Mouse (Mus musculus) embryonic facial prominence, embryonic 15.5 days (tissue): ENCODE data around the gene Clcn6. TPM values are rescaled to one million over a fixed set of nuclear protein-coding genes. Genes with fewer than 3 reads are reported as not detected.
A peak's percentile ranks its signal among the peaks of the same experiment; 100 is the strongest.

Experiments
- ATAC-seq: fragments of 200-750 bp; cut with Nextera tagmentation; 2 replicates; pipeline ENCODE4 v1.8.0; 2017; ENCODE audit warnings: low read depth, moderate TSS enrichment; ENCODE audit not compliant: insufficient number of reproducible peaks, low FRiP score, low TSS enrichment
- H3K27ac ChIP-seq: fragments of 300-500 bp; sonication (generic); replicated peaks from 2 replicates; pipeline ENCODE4 v1.5.1; 2015; ENCODE audit warnings: mild to moderate bottlenecking, inconsistent platforms
- H3K27me3 ChIP-seq: fragments of 300-500 bp; sonication (generic); 2 replicates; pipeline ENCODE4 v1.6.1; 2015; ENCODE audit warnings: inconsistent platforms
- H3K36me3 ChIP-seq: fragments of 300-500 bp; sonication (generic); 2 replicates; pipeline ENCODE4 v1.6.1; 2015; ENCODE audit warnings: mild to moderate bottlenecking, inconsistent platforms
- H3K4me1 ChIP-seq: fragments of 300-500 bp; sonication (generic); 2 replicates; pipeline ENCODE4 v1.6.1; 2015; ENCODE audit warnings: inconsistent platforms
- H3K4me2 ChIP-seq: fragments of 300-500 bp; sonication (generic); replicated peaks from 2 replicates; pipeline ENCODE4 v1.6.1; 2015; ENCODE audit warnings: mild to moderate bottlenecking, inconsistent platforms
- H3K4me3 ChIP-seq: fragments of 300-500 bp; sonication (generic); replicated peaks from 2 replicates; pipeline ENCODE4 v1.5.1; 2015; ENCODE audit warnings: mild to moderate bottlenecking, inconsistent platforms
- H3K9ac ChIP-seq: fragments of 300-500 bp; sonication (generic); 2 replicates; pipeline ENCODE4 v1.6.1; 2015; ENCODE audit warnings: inconsistent platforms
- H3K9me3 ChIP-seq: fragments of 300-500 bp; sonication (generic); replicated peaks from 2 replicates; pipeline ENCODE4 v1.6.1; 2016; ENCODE audit warnings: inconsistent platforms
- WGBS: fragments of 180-500 bp; shearing (Covaris S2); methylation state at CpG from one replicate; pipeline ENCODE4 v1.1.7; 2015; 5-methylcytosine and 5-hydroxymethylcytosine counted together
- polyA plus RNA-seq: library from polyadenylated mRNA; unstranded; fragments of >200 nt; fragmentation: Nextera tagmentation; extraction: Ambion mirVana; gene quantifications from 2 replicates; pipeline ENCODE4 v1.2.1, GENCODE M21; 2015

The Clcn6 gene
- polyA plus RNA-seq, 1 experiment from 2014 or later, result 7.6 TPM

GRCm38 (mm10) chr4:147969337-147969736, 69.3 kb downstream of the Clcn6 start:
- H3K36me3 ChIP-seq, result no peaks in the 10 kb centered on the region
- no peak overlapping the region for H3K4me3 ChIP-seq
- no peaks in the 10 kb centered on the region for H3K27me3 ChIP-seq
- H3K9me3 ChIP-seq, result no peaks in the 10 kb centered on the region
- H3K27ac ChIP-seq, result no peak overlapping the region
- H3K4me1 ChIP-seq, result no peaks in the 10 kb centered on the region
- H3K9ac ChIP-seq, result no peak overlapping the region
- no peak overlapping the region for H3K4me2 ChIP-seq
- 53% methylated on average over 9 of the region's 9 CpGs for WGBS
- no peak for ATAC-seq

- no peak overlapping the region for H3K4me2 ChIP-seq
- ATAC-seq, result no peak
- no peak overlapping the region for H3K27ac ChIP-seq
- no peaks in the 10 kb centered on the region for H3K9me3 ChIP-seq
- 74% methylated on average over 2 of the region's 2 CpGs for WGBS
- H3K36me3 ChIP-seq, result no peaks in the 10 kb centered on the region
- H3K27me3 ChIP-seq, result no peaks in the 10 kb centered on the region
- no peak overlapping the region for H3K4me3 ChIP-seq
- H3K4me1 ChIP-seq, result no peaks in the 10 kb centered on the region
- H3K9ac ChIP-seq, result no peak overlapping the region
Measured at GRCm38 (mm10) chr4:147968816-147969215, 69.8 kb downstream of the Clcn6 start.

- no peaks in the 10 kb centered on the region for H3K36me3 ChIP-seq
- H3K4me1 ChIP-seq, result no peaks in the 10 kb centered on the region
- WGBS, result 67% methylated on average over 7 of the region's 7 CpGs
- ATAC-seq, result 0 out of 2 replicates have a peak, but pooled peaks have one; percentile 37
- no peak overlapping the region for H3K9ac ChIP-seq
- H3K4me3 ChIP-seq, result no peak overlapping the region
- no peak overlapping the region for H3K4me2 ChIP-seq
- H3K9me3 ChIP-seq, result no peaks in the 10 kb centered on the region
- H3K27ac ChIP-seq, result no peak overlapping the region
- H3K27me3 ChIP-seq, result no peaks in the 10 kb centered on the region
Measured at GRCm38 (mm10) chr4:147965712-147966111, 72.9 kb downstream of the Clcn6 start.

GRCm38 (mm10) chr4:147963623-147964022, 75.0 kb downstream of the Clcn6 start:
- Histone ChIP-seq H3K27ac (no peak overlapping the region), H3K9ac (no peak overlapping the region), H3K4me3 (no peak overlapping the region), H3K9me3 (no peaks in the 10 kb centered on the region), H3K27me3 (no peaks in the 10 kb centered on the region), H3K36me3 (no peaks in the 10 kb centered on the region), H3K4me2 (no peak overlapping the region), H3K4me1 (no peaks in the 10 kb centered on the region)
- WGBS, result 89% methylated on average over 15 of the region's 15 CpGs
- ATAC-seq, result no peak

GRCm38 (mm10) chr4:147962781-147963180, 75.8 kb downstream of the Clcn6 start:
- H3K4me1 ChIP-seq, result no peaks in the 10 kb centered on the region
- no peaks in the 10 kb centered on the region for H3K27me3 ChIP-seq
- WGBS, result 35% methylated on average over 6 of the region's 6 CpGs
- H3K36me3 ChIP-seq, result no peaks in the 10 kb centered on the region
- H3K4me3 ChIP-seq, result no peak overlapping the region
- no peaks in the 10 kb centered on the region for H3K9me3 ChIP-seq
- ATAC-seq, result no peak
- no peak overlapping the region for H3K4me2 ChIP-seq
- no peak overlapping the region for H3K9ac ChIP-seq
- H3K27ac ChIP-seq, result no peak overlapping the region

- H3K27ac ChIP-seq, result no peak overlapping the region
- H3K9ac ChIP-seq, result no peak overlapping the region
- no peaks in the 10 kb centered on the region for H3K9me3 ChIP-seq
- WGBS, result 37% methylated on average over 6 of the region's 6 CpGs
- ATAC-seq, result no peak; the same call in 1 of the 2 replicates
- H3K27me3 ChIP-seq, result no peaks in the 10 kb centered on the region
- no peak overlapping the region for H3K4me2 ChIP-seq
- H3K36me3 ChIP-seq, result no peaks in the 10 kb centered on the region
- H3K4me3 ChIP-seq, result no peak overlapping the region
- H3K4me1 ChIP-seq, result no peaks in the 10 kb centered on the region
Measured at GRCm38 (mm10) chr4:147959881-147960831, 78.5 kb downstream of the Clcn6 start.

- no peak overlapping the region for H3K9ac ChIP-seq
- H3K4me1 ChIP-seq, result no peaks in the 10 kb centered on the region
- WGBS, result 43% methylated on average over 11 of the region's 11 CpGs
- no peak for ATAC-seq
- H3K9me3 ChIP-seq, result no peaks in the 10 kb centered on the region
- no peaks in the 10 kb centered on the region for H3K36me3 ChIP-seq
- H3K4me3 ChIP-seq, result no peak overlapping the region
- H3K27me3 ChIP-seq, result no peaks in the 10 kb centered on the region
- no peak overlapping the region for H3K27ac ChIP-seq
- no peak overlapping the region for H3K4me2 ChIP-seq
Measured at GRCm38 (mm10) chr4:147957141-147957540, 81.5 kb downstream of the Clcn6 start.

Other genes with a start within 250 kb of the Clcn6 start
- gene Zfp984, start 229.0 kb downstream of the Clcn6 start, polyA plus RNA-seq, result 5.8 and 5.9 TPM in 2 replicates
- 4.6 and 5.3 TPM in 2 replicates for gene Zfp933, start 190.5 kb downstream of the Clcn6 start, polyA plus RNA-seq
- gene Miip, start 170.0 kb downstream of the Clcn6 start, polyA plus RNA-seq, result 40.3 and 43.2 TPM in 2 replicates
- gene Fv1, start 169.8 kb downstream of the Clcn6 start, polyA plus RNA-seq, result 9.1 and 10.9 TPM in 2 replicates
- 38.6 and 39.4 TPM in 2 replicates for gene Mfn2, start 134.1 kb downstream of the Clcn6 start, polyA plus RNA-seq
- gene Plod1, start 102.1 kb downstream of the Clcn6 start, polyA plus RNA-seq, result 92.0 and 93.3 TPM in 2 replicates
- gene 2510039O18Rik, start 97.9 kb downstream of the Clcn6 start, polyA plus RNA-seq, result 20.6 and 22.0 TPM in 2 replicates
- 0.37 and 0.44 TPM in 2 replicates for gene Nppb, start 53.0 kb downstream of the Clcn6 start, polyA plus RNA-seq
- gene Nppa, start 38.1 kb downstream of the Clcn6 start, polyA plus RNA-seq, result 0.42 and 0.43 TPM in 2 replicates
- gene Mthfr, start 256 bp upstream of the Clcn6 start, polyA plus RNA-seq, result 21.3 and 24.9 TPM in 2 replicates
- 14.2 and 15.6 TPM in 2 replicates for gene Agtrap, start 49.2 kb upstream of the Clcn6 start, polyA plus RNA-seq
- gene Mad2l2, start 91.6 kb upstream of the Clcn6 start, polyA plus RNA-seq, result 52.7 and 53.1 TPM in 2 replicates
- gene Draxin, start 91.9 kb upstream of the Clcn6 start, polyA plus RNA-seq, result 0.63 and 0.79 TPM in 2 replicates
- gene Fbxo6, start 113.3 kb upstream of the Clcn6 start, polyA plus RNA-seq, result 20.5 and 22.8 TPM in 2 replicates
- 7.8 and 9.2 TPM in 2 replicates for gene Fbxo44, start 121.7 kb upstream of the Clcn6 start, polyA plus RNA-seq
- gene Fbxo2, start 121.8 kb upstream of the Clcn6 start, polyA plus RNA-seq, result 3.7 and 4.2 TPM in 2 replicates
- 0.16 and 0.40 TPM in 2 replicates for gene Disp3, start 249.1 kb upstream of the Clcn6 start, polyA plus RNA-seq